Mouse (Mus musculus): Measurements from ENCODE around the gene Stfa1. TPM values are rescaled to one million over a fixed set of nuclear protein-coding genes. Genes with fewer than 3 reads are reported as not detected.

The Stfa1 gene
- not detected for total RNA-seq (2023)

DNA sequence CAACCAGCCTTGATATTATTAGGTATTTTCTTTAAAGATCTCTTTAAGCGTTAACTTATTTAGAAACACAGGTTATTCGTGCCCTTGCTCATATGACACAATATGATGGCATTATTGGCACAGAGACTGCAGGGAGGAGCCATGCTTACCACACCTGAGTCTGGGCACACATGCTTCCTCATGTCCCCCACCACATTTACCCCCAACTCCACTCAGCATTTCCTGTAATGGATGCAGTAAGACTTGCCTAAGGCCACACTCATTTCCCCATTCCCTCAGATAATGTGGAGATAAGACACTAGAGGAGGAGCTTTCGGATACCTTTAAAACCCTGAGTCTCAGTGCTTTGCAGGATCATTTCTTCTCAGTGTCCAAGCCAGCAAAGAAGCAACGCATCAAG is at the start of gene Stfa1:
Gene Stfa1, plus strand, starts transcription at position 156 of the 400 bp plus-strand sequence.

GRCm38 (mm10) chr16:36334232-36334631 is 57.5 kb downstream of the Stfa1 start, which contains the start of gene BC117090:
TSS of gene BC117090 (minus strand) at chr16:36334332.

Other genes with a start within 250 kb of the Stfa1 start
- gene Wdr5b, start 235.8 kb upstream of the Stfa1 start, total RNA-seq (2023) = 1 to 10 TPM; 4.2 to 4.3 TPM
- 10 to 100 TPM; 22.7 to 29.7 TPM for gene Fam162a, start 205.4 kb upstream of the Stfa1 start, total RNA-seq (2023)
- gene Ccdc58, start 205.3 kb upstream of the Stfa1 start, total RNA-seq (2023) = 10 to 100 TPM; 17.9 to 24.8 TPM
- not detected for gene Csta1, start 145.7 kb upstream of the Stfa1 start, total RNA-seq (2023)
- not detected for gene Stfa2l1, start 120.1 kb upstream of the Stfa1 start, total RNA-seq (2023)
- not detected for gene Gm5483, start 92.7 kb upstream of the Stfa1 start, total RNA-seq (2023)
- not detected for gene Gm5416, start 66.5 kb upstream of the Stfa1 start, total RNA-seq (2023)
- gene 2010005H15Rik, start 55.5 kb upstream of the Stfa1 start, total RNA-seq (2023) = not detected
- gene BC117090, start 57.4 kb downstream of the Stfa1 start, total RNA-seq (2023) = not detected
- not detected for gene BC100530, start 90.8 kb downstream of the Stfa1 start, total RNA-seq (2023)
- not detected for gene Stfa2, start 131.5 kb downstream of the Stfa1 start, total RNA-seq (2023)
- gene Stfa3, start 178.4 kb downstream of the Stfa1 start, total RNA-seq (2023) = not detected